Mouse (Mus musculus): Measurements from ENCODE around the gene Trim10. TPM values are rescaled to one million over a fixed set of nuclear protein-coding genes. Genes with fewer than 3 reads are reported as not detected.
"Not testable (repeated sequence)": the region's sequence is repeated elsewhere in the genome, so short reads cannot be mapped to it uniquely, and the experiment has no call there.

Trim10 gene
- polyA plus RNA-seq (2016; fragmentation: Nextera tagmentation; extraction: Ambion mirVana), result 5.8 and 6.0 TPM in 2 replicates

DNA sequence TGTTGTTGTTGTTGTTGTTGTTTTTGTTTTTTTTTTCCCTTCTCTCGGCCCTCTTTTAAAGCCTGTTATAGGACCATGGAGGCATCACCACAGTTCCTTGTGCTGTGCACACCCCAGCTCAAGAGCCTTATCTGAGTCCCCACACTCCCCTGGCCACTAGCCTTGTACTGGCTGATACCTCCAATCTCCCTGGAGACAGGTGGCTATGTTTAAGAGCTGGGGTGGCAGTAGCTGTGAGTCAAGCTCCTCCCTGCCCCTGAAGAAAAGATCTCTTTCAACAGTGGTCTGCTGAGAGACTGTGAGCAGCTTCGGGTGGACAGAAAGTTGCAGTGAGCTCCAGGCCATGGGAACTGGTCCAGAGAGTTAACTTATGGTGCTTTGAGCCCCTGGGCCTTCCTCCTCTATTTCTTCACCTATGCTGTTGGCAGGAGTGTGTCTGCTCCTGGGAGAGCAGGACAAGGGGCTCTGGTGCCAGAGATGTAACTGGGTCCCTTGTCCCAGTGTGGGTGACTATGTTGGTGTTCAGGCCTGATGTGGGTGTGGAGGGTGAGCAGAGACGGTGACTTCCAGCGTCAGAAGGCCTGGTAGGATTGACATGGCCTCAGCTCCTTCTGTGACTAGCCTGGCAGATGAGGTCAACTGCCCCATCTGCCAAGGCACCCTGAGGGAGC lies at the start of gene Trim10:
Gene Trim10 (plus strand): TSS at position 291 of the 671 bp plus-strand sequence.
- peaks cover 31% of the 10 kb centered on the region for H3K27me3 ChIP-seq (replicated peaks; ENCODE audit: low read depth, poor library complexity, severe bottlenecking)
- H3K4me3 ChIP-seq, result peak within 1 kb of the TSS; percentile 16
- H3K4me1 ChIP-seq, result peaks cover 8% of the 10 kb centered on the region
- H3K9me3 ChIP-seq, result no peaks in the 10 kb centered on the region
- H3K36me3 ChIP-seq (replicated peaks), result no peaks in the 10 kb centered on the region
- DNase-seq (ENCODE audit: low spot score), result no peak
- peak within 1 kb of the TSS; percentile 5; the same call in 1 of the 2 replicates for H3K27ac ChIP-seq (replicated peaks)
- 87% methylated on average over 4 of the region's 4 CpGs for WGBS

GRCm38 (mm10) chr17:36824005-36824404 lies 45.4 kb upstream of the Trim10 start:
- Histone ChIP-seq H3K4me1 (no peaks in the 10 kb centered on the region), H3K4me3 (no peak overlapping the region), H3K27me3 (replicated peaks; ENCODE audit: low read depth, poor library complexity, severe bottlenecking) (no peaks in the 10 kb centered on the region), H3K27ac (replicated peaks) (no peak overlapping the region), H3K9me3 (no peaks in the 10 kb centered on the region), H3K36me3 (replicated peaks) (no peaks in the 10 kb centered on the region)
- peak; percentile 44 for DNase-seq (ENCODE audit: low spot score)

DNA sequence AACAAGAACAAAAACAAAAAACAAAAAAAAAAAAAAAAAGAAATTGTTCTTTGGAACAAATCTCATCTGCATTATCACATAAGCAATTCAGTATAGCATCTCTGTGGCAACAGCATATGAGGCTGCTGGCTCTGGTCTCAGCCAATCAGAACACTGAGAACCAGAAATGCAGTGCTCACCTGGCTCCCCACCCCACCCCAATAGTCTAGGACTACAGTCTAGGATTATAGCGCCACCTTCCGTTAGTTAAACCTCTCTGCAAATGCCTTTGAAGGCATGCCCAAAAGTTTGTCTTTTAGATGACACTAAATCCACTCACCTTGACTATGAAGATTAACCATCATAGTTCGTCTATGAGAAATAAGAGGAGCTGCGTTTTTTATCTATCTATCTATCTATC lies 43.8 kb upstream of the Trim10 start:
- Histone ChIP-seq H3K4me3 (no peak overlapping the region), H3K27me3 (replicated peaks; ENCODE audit: low read depth, poor library complexity, severe bottlenecking) (no peaks in the 10 kb centered on the region), H3K27ac (replicated peaks) (no peak overlapping the region), H3K4me1 (no peaks in the 10 kb centered on the region), H3K9me3 (no peaks in the 10 kb centered on the region), H3K36me3 (replicated peaks) (no peaks in the 10 kb centered on the region)
- no peak for DNase-seq (ENCODE audit: low spot score)
- 25% methylated on average over 4 of the region's 4 CpGs for WGBS

- H3K9me3 ChIP-seq; H3K36me3 ChIP-seq (replicated peaks); H3K4me1 ChIP-seq; H3K27me3 ChIP-seq (replicated peaks; ENCODE audit: low read depth, poor library complexity, severe bottlenecking); H3K4me3 ChIP-seq; H3K27ac ChIP-seq (replicated peaks): not testable (repeated sequence)
- 12% methylated on average over 5 of the region's 5 CpGs for WGBS
- DNase-seq (ENCODE audit: low spot score), result peak; percentile 58
Observed at GRCm38 (mm10) chr17:36826002-36826401, 43.4 kb upstream of the Trim10 start.

DNA sequence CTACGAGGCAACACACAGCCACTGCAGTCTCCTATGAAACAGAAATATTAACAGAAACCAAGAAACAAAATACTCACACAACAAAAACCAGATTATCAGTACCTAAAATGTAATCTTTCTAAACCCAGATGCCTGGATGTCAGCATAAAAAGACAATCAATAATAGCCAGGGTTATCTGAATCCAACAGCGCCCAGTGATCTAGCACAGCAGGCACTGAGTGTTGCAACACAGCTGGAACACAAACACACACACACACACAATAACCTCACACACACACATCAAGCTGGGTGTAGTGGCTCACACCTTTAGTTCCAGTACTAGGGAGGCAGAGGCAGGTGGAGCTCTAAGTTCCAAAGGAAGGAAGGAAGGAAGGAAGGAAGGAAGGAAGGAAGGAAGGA lies 40.9 kb upstream of the Trim10 start:
- H3K27me3 ChIP-seq (replicated peaks; ENCODE audit: low read depth, poor library complexity, severe bottlenecking), result no peaks in the 10 kb centered on the region
- H3K4me1 ChIP-seq, result no peaks in the 10 kb centered on the region
- no peak overlapping the region for H3K27ac ChIP-seq (replicated peaks)
- no peaks in the 10 kb centered on the region for H3K36me3 ChIP-seq (replicated peaks)
- no peak overlapping the region for H3K4me3 ChIP-seq
- no peak for DNase-seq (ENCODE audit: low spot score)
- H3K9me3 ChIP-seq, result no peaks in the 10 kb centered on the region
- WGBS, result 88% methylated on average over 2 of the region's 2 CpGs

GRCm38 (mm10) chr17:36830470-36830869 lies 38.9 kb upstream of the Trim10 start:
- no peak for DNase-seq (ENCODE audit: low spot score)
- Histone ChIP-seq H3K27me3 (replicated peaks; ENCODE audit: low read depth, poor library complexity, severe bottlenecking) (no peaks in the 10 kb centered on the region), H3K4me1 (no peaks in the 10 kb centered on the region), H3K27ac (replicated peaks) (no peak overlapping the region), H3K36me3 (replicated peaks) (no peaks in the 10 kb centered on the region), H3K4me3 (no peak overlapping the region), H3K9me3 (no peaks in the 10 kb centered on the region)
- 79% methylated on average over 3 of the region's 3 CpGs for WGBS

GRCm38 (mm10) chr17:36832694-36833093 lies 36.7 kb upstream of the Trim10 start:
- Histone ChIP-seq H3K9me3 (no peaks in the 10 kb centered on the region), H3K36me3 (replicated peaks) (no peaks in the 10 kb centered on the region), H3K4me1 (peaks cover 12% of the 10 kb centered on the region), H3K4me3 (no peak overlapping the region), H3K27ac (replicated peaks) (no peak overlapping the region), H3K27me3 (replicated peaks; ENCODE audit: low read depth, poor library complexity, severe bottlenecking) (no peaks in the 10 kb centered on the region)
- WGBS, result 54% methylated on average over 4 of the region's 4 CpGs
- DNase-seq (ENCODE audit: low spot score), result no peak

- H3K27ac ChIP-seq (replicated peaks), result peak overlapping the region; percentile 94; the same call in 1 of the 2 replicates
- DNase-seq (ENCODE audit: low spot score), result peak; percentile 66
- H3K4me3 ChIP-seq, result peak overlapping the region; percentile 79
Observed at GRCm38 (mm10) chr17:36835591-36836426, 33.6 kb upstream of the Trim10 start.

DNA sequence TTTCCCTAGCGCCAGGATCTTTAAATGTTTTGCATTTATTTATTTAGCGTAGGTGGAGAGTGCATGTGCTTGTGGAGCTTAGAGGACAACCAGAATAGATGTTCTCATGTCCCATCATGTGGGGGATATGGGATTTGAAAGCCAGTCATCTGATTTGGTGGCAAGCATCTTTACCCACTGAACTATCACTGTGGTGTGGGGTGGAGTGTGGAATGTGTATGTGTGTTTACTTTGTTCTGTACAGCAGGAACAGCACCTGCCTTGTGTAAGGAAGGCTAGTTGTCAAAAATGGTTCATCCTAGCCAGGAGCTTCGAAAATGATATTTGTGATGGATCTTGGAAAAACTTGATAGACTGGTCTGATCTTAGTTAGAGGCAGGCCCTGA lies 33.0 kb upstream of the Trim10 start:
- Histone ChIP-seq H3K27me3 (replicated peaks; ENCODE audit: low read depth, poor library complexity, severe bottlenecking) (no peaks in the 10 kb centered on the region), H3K36me3 (replicated peaks) (no peaks in the 10 kb centered on the region; the same call in 1 of the 2 replicates), H3K4me1 (peaks cover 17% of the 10 kb centered on the region), H3K4me3 (peak overlapping the region; percentile 79), H3K27ac (replicated peaks) (peak overlapping the region; percentile 94), H3K9me3 (no peaks in the 10 kb centered on the region)
- 14% methylated on average over 3 of the region's 3 CpGs for WGBS
- DNase-seq (ENCODE audit: low spot score), result no peak

More at GRCm38 (mm10) chr17:36835591-36836426, 33.6 kb upstream of the Trim10 start:
- H3K9me3 ChIP-seq, result no peaks in the 10 kb centered on the region
- H3K27me3 ChIP-seq (replicated peaks; ENCODE audit: low read depth, poor library complexity, severe bottlenecking), result no peaks in the 10 kb centered on the region
- 32% methylated on average over 12 of the region's 12 CpGs for WGBS
- H3K36me3 ChIP-seq (replicated peaks), result no peaks in the 10 kb centered on the region; the same call in 1 of the 2 replicates
- peaks cover 17% of the 10 kb centered on the region for H3K4me1 ChIP-seq

- no peaks in the 10 kb centered on the region for H3K27me3 ChIP-seq (replicated peaks; ENCODE audit: low read depth, poor library complexity, severe bottlenecking)
- H3K4me1 ChIP-seq, result peaks cover 17% of the 10 kb centered on the region
- H3K9me3 ChIP-seq, result no peaks in the 10 kb centered on the region
- under 1% methylated on average over 58 of the region's 58 CpGs for WGBS
- H3K27ac ChIP-seq (replicated peaks), result peak within 1 kb of the TSS; percentile 94
- peak; percentile 96 for DNase-seq (ENCODE audit: low spot score)
- peaks cover 2% of the 10 kb centered on the region; the same call in 1 of the 2 replicates for H3K36me3 ChIP-seq (replicated peaks)
- H3K4me3 ChIP-seq, result peak within 1 kb of the TSS; percentile 79
Observed at GRCm38 (mm10) chr17:36836874-36837647, 32.3 kb upstream of the Trim10 start, which contains the start of gene Trim26. TSS of gene Trim26 (plus strand) at chr17:36837134.

DNA sequence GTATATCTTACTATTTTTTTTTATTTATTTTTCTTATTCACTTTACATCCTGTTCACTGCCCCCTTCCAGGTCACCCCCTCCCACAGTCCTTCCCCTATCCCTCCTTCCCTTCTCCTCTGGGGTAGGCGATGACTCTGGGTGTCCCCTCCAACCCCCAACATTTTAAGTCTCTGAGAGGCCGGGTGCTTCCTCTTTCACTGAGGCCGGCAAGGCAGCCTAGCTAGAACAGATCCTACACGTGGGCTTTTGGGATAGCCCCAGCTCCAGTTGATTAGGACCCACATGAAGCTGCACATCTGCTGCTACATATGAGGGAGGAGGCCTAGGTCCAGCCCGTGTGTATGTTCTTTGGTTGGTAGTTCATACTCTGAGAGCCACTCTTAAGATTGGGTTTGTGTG lies 30.4 kb upstream of the Trim10 start:
- no peak for DNase-seq (ENCODE audit: low spot score)
- H3K9me3 ChIP-seq, result no peaks in the 10 kb centered on the region
- peaks cover 17% of the 10 kb centered on the region for H3K4me1 ChIP-seq
- H3K27ac ChIP-seq (replicated peaks), result no peak overlapping the region
- peaks cover 11% of the 10 kb centered on the region; the same call in 1 of the 2 replicates for H3K36me3 ChIP-seq (replicated peaks)
- WGBS, result 87% methylated on average over 5 of the region's 5 CpGs
- H3K4me3 ChIP-seq, result no peak overlapping the region
- no peaks in the 10 kb centered on the region for H3K27me3 ChIP-seq (replicated peaks; ENCODE audit: low read depth, poor library complexity, severe bottlenecking)

GRCm38 (mm10) chr17:36839931-36840330 lies 29.4 kb upstream of the Trim10 start:
- Histone ChIP-seq H3K9me3 (no peaks in the 10 kb centered on the region), H3K36me3 (replicated peaks) (peaks cover 11% of the 10 kb centered on the region; the same call in 1 of the 2 replicates), H3K27ac (replicated peaks) (no peak overlapping the region), H3K4me3 (no peak overlapping the region), H3K4me1 (peaks cover 21% of the 10 kb centered on the region), H3K27me3 (replicated peaks; ENCODE audit: low read depth, poor library complexity, severe bottlenecking) (no peaks in the 10 kb centered on the region)
- WGBS, result 82% methylated on average over 3 of the region's 3 CpGs
- DNase-seq (ENCODE audit: low spot score), result no peak

All from embryonic facial prominence, embryonic 10.5 days (tissue).